Mouse (Mus musculus) thymus, adult 18-20 months (tissue): Measurements from ENCODE around the gene 4930507D05Rik.
"Not testable (repeated sequence)": the region's sequence is repeated elsewhere in the genome, so short reads cannot be mapped to it uniquely, and the experiment has no call there.

ENCODE experiments used
- DNase-seq, 2 experiments: peaks; one replicate each; pipeline ENCODE4 v3.0.0; 2022; ENCODE audit warnings: mixed read lengths in 2 of 2

The 4930507D05Rik gene

GRCm38 (mm10) chr10:62481108-62481852, 32.0 kb downstream of the 4930507D05Rik start:
- no peak for DNase-seq

DNA sequence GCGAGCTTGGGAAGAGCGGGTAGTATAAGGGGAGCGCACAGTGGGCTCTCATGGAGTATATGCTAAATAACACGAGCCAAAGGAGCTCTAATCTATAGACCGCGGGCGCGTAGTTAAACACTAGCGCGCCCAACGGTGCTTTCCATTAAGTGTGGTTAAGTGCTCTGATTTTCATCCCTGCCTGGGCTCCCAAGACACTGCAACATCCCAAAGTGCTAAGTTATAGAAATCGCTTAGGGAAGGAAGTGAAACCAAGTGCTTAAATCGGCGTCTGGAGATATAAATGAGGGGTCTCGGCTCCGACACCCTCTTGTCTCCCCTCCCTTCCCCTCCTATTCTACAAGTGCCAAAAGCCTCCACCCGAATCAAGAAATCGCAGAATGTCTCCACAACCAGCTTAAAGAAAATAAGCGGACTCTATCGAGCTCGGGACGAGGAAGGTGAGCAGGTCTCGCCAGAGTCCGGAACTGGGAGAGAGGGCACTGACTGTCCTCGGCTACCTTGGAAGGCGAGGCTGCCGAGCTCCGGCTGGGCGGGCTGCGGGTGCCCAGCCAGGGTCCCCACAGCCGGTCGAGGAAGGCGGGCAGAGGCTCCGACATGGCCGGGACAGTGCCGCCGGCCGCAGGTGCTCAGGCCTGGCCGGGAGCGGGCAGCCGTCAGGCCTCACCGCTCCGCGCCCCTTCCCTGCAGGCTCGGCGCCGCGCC, 36.7 kb downstream of the 4930507D05Rik start:
- no peak for DNase-seq

DNA sequence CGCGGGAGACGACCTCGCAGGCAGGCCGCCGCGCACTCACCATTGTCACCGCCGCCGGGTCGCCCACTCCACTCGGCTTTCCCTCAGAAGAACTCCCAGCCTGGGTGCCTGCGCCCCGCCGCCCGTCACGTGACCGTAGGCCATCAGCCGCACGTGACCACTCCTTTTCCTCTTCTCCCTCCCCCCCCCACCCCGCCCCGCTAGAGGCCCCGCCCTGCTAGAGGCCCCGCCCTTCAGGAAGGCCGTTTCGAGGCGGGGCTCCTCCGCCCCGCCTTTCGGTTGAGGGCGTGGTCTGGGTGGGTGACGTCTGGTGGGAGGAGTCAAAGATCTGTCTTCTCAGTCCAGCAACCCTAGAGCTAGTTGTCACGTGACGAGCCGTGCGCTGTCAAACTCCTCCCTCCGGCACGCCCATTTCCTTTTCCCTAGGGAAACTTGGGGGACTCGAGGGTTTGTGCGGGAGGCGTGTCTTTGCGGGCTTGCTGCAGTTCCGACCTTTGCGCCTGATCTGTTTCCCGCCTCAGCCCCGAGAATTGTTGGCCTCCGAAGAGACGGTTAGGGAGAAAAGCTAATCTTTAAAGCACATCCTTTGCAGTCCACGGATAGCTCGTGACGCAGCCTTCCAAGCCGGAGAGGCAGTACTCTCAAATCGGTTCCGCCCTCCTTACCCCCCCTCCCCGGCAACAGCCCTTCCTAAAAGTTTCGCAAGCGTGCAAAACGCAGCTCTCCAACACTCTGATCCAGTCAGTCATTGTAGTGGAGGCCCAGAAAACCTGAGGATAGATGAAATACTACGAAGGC, 37.5 kb downstream of the 4930507D05Rik start, which contains the start of gene Vps26a:
Vps26a (minus strand) TSS at position 188 of the 798 bp plus-strand sequence.
- DNase-seq = peak; percentile 98 to 99

DNA sequence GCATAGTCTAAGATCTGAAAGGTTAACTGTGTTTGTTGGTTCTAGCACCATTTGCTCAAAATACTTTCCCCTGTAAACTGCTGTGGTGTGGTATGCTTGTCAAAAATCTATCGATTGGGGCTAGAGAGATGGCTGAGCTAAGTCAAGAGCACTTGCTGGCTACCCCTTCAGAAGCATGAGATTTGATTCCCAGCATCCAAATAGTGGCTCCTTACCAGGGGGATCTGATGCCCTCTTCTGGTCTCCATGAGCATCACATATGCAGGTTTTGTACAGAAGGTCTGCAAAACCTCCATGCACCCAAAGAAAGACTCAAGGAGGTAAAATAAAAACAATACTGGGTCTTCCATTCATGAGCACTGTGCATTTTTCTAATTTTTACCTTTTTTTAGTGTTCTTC, 39.0 kb downstream of the 4930507D05Rik start:
- DNase-seq = no peak

DNA sequence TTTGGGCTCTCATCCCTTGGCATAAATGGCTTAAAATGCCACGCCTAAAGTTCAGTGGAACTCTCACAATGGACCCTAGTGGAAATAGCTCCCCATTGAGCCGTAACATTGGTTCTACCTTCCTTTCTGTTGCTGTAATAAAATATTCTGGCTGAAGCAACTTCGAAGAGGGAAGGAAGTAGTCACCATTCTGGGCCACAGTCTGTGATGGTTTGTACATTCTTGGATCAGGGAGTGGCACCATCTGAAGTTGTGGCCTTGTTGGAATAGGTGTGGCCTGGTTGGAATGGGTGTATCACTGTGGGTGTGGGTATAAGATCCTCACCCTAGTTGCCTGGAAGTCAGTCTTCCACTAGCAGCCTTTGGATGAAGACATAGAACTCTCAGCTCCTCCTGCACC, 42.4 kb downstream of the 4930507D05Rik start:
- DNase-seq = not testable (repeated sequence)

GRCm38 (mm10) chr10:62500088-62500915, 51.0 kb downstream of the 4930507D05Rik start:
- DNase-seq = peak; percentile 52 to 68
